Mouse (Mus musculus): ENCODE measurements around the gene Apod. TPM values are rescaled to one million over a fixed set of nuclear protein-coding genes. Genes with fewer than 3 reads are reported as not detected.

Gene Apod
- polyA plus RNA-seq, 1 experiment from 2014 or later, result 41.8 TPM

DNA sequence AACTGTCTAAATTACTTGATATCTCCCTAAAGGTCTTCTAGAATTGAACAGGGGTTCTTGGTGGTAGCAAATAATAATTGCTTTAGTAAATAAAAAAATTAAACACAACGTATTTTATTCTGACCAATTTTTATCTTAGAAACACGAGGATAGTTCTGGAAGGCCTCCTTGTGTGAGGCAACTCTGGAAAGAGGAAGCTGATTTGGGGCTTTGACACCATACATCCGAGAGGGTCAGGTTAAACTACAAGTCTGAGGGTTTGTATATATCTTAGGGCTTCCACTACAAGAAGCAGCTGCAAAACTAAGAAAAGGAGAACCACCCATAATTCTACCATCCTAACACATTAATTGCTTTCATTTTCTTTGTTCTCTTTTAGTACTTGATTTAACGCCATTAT lies 20.8 kb downstream of the Apod start:
- no peak overlapping the region for H3K27ac ChIP-seq
- DNase-seq (ENCODE audit: low spot score), result no peak
- H3K27me3 ChIP-seq (ENCODE audit: insufficient read depth, poor library complexity, severe bottlenecking), result no peaks in the 10 kb centered on the region
- WGBS, result 78% methylated on average over 4 of the region's 4 CpGs
- H3K36me3 ChIP-seq, result no peaks in the 10 kb centered on the region
- no peak overlapping the region for H3K4me3 ChIP-seq
- peaks cover 10% of the 10 kb centered on the region; the same call in 1 of the 2 replicates for H3K4me1 ChIP-seq (replicated peaks)
- H3K9me3 ChIP-seq, result no peaks in the 10 kb centered on the region

DNA sequence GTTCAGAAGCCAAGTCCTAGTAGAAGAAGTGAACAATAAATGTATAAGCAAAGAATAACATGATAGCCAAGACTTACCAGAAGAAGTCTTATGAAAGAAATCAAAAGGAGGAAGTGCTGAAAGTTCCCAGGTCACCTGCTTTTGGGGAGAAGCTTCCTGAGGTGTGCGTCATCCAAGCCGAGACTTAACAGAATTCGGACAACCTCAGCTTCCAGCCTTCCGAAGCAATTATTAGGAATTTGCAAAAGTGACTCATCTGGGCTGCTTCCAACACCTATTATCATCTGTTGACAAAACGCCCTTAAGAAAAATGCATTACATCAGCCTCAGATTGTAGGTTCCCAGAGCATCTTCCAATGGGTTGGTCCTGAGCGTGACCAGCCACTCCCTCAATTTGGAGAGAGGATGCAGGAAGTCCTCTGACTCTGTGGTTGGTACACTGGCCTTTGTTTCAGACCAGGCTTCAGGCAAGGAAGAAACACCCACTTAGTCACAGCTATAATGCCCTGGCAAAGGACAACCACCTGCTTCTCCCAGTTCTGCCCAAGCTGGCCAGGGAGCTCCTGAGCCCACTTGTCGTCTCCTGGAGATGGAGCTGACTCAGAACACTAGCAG lies 23.8 kb downstream of the Apod start:
- Histone ChIP-seq H3K4me1 (replicated peaks) (peaks cover 10% of the 10 kb centered on the region; the same call in 1 of the 2 replicates), H3K36me3 (no peaks in the 10 kb centered on the region), H3K9me3 (no peaks in the 10 kb centered on the region), H3K4me3 (no peak overlapping the region), H3K27me3 (ENCODE audit: insufficient read depth, poor library complexity, severe bottlenecking) (no peaks in the 10 kb centered on the region), H3K27ac (no peak overlapping the region)
- 84% methylated on average over 7 of the region's 7 CpGs for WGBS
- DNase-seq (ENCODE audit: low spot score), result no peak

DNA sequence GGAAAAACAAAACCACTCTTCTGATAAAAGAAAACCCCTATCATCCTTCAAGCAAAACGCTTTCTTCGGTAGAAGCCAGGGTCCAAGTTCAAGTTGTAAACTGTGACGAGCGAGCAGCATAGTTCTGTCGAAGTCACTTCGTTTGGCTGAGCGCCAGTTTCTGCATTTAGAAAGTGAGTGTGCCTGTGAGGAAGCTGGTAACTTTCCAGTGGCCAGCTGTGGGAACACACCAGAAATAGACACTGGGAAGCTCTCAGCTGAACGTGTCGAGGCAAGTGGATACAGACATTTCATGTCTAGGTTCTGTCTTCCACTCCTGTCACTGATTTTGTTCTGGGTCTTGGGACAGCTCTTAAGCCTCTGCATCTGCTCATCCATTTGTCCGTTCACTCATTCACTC lies 24.3 kb downstream of the Apod start:
- Histone ChIP-seq H3K4me3 (no peak overlapping the region), H3K27ac (no peak overlapping the region), H3K4me1 (replicated peaks) (peaks cover 5% of the 10 kb centered on the region; the same call in 1 of the 2 replicates), H3K9me3 (no peaks in the 10 kb centered on the region), H3K36me3 (no peaks in the 10 kb centered on the region), H3K27me3 (ENCODE audit: insufficient read depth, poor library complexity, severe bottlenecking) (no peaks in the 10 kb centered on the region)
- no peak for DNase-seq (ENCODE audit: low spot score)
- whole genome bisulfite sequencing, result 90% methylated on average over 10 of the region's 10 CpGs

- peaks cover under 1% of the 10 kb centered on the region; the same call in 1 of the 2 replicates for H3K4me1 ChIP-seq (replicated peaks)
- DNase-seq (ENCODE audit: low spot score), result no peak
- no peaks in the 10 kb centered on the region for H3K9me3 ChIP-seq
- H3K27me3 ChIP-seq (ENCODE audit: insufficient read depth, poor library complexity, severe bottlenecking), result no peaks in the 10 kb centered on the region
- no peak overlapping the region for H3K4me3 ChIP-seq
- H3K36me3 ChIP-seq, result no peaks in the 10 kb centered on the region
- no peak overlapping the region for H3K27ac ChIP-seq
- 83% methylated on average over 3 of the region's 3 CpGs for WGBS
Measured at GRCm38 (mm10) chr16:31287712-31288111, 26.9 kb downstream of the Apod start.

DNA sequence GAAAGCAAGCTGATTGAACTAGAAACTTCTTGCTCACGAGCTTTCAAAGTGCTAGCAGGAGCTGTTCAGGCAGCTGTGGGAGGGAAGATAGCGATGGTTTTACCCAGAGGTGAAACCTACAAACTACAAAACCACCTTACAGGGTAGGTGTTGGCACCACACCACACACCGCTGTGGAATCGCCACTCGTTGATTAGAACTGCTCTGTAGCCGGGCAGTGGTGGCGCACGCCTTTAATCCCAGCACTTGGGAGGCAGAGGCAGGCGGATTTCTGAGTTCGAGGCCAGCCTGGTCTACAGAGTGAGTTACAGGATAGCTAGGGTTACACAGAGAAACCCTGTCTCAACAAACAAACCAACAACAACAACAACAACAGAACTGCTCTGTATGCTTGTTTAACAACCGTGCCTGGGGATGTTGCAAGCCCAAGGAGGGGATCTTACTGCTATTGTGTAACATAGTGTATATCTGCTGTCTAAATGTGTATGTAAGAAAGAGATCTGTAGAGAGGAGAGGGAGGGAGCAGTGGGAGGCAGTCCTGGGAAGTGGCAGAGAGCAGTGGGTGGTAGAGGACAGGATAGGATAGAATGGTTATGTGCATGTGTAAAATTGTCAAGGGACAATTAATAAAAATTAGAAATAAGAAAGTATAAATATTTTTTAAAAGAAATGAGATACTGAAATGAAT lies 27.7 kb downstream of the Apod start:
- H3K27me3 ChIP-seq (ENCODE audit: insufficient read depth, poor library complexity, severe bottlenecking), result no peaks in the 10 kb centered on the region
- no peak for DNase-seq (ENCODE audit: low spot score)
- no peaks in the 10 kb centered on the region for H3K9me3 ChIP-seq
- no peak overlapping the region for H3K27ac ChIP-seq
- WGBS, result 89% methylated on average over 11 of the region's 11 CpGs
- no peak overlapping the region for H3K4me3 ChIP-seq
- no peaks in the 10 kb centered on the region for H3K36me3 ChIP-seq
- H3K4me1 ChIP-seq (replicated peaks), result no peaks in the 10 kb centered on the region

GRCm38 (mm10) chr16:31281981-31282380 lies 32.6 kb downstream of the Apod start:
- no peaks in the 10 kb centered on the region for H3K36me3 ChIP-seq
- WGBS, result 89% methylated on average over 2 of the region's 2 CpGs
- H3K4me3 ChIP-seq, result no peak overlapping the region
- no peak for DNase-seq (ENCODE audit: low spot score)
- H3K9me3 ChIP-seq, result no peaks in the 10 kb centered on the region
- no peaks in the 10 kb centered on the region for H3K4me1 ChIP-seq (replicated peaks)
- no peaks in the 10 kb centered on the region for H3K27me3 ChIP-seq (ENCODE audit: insufficient read depth, poor library complexity, severe bottlenecking)
- H3K27ac ChIP-seq, result no peak overlapping the region

GRCm38 (mm10) chr16:31280176-31280575 lies 34.4 kb downstream of the Apod start:
- Histone ChIP-seq H3K4me3 (no peak overlapping the region), H3K27me3 (ENCODE audit: insufficient read depth, poor library complexity, severe bottlenecking) (no peaks in the 10 kb centered on the region), H3K27ac (no peak overlapping the region), H3K4me1 (replicated peaks) (no peaks in the 10 kb centered on the region; the same call in 1 of the 2 replicates), H3K9me3 (no peaks in the 10 kb centered on the region), H3K36me3 (no peaks in the 10 kb centered on the region)
- WGBS, result 88% methylated on average over 4 of the region's 4 CpGs
- no peak for DNase-seq (ENCODE audit: low spot score)

DNA sequence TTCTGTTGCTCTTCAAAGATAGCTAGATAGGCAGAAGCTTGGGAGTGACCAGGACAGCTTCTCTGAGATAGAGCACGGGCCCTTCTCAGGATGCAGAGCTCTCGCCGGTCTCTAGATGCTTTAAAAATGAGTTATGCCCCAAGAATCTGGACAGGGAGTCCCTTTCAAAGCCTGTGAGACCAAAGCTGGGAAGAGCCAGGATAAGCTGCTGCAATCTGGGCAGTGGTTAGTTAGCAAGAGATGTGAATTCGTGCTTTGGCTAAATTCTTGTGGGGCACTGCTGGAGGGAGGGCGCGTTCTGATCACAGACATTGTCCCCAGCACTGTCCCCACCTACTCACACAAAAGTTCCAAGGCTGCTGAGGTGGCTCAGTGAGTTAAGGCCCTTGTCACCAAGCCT lies 36.0 kb downstream of the Apod start:
- Histone ChIP-seq H3K27ac (no peak overlapping the region), H3K9me3 (no peaks in the 10 kb centered on the region)
- 78% methylated on average over 6 of the region's 6 CpGs for WGBS

DNA sequence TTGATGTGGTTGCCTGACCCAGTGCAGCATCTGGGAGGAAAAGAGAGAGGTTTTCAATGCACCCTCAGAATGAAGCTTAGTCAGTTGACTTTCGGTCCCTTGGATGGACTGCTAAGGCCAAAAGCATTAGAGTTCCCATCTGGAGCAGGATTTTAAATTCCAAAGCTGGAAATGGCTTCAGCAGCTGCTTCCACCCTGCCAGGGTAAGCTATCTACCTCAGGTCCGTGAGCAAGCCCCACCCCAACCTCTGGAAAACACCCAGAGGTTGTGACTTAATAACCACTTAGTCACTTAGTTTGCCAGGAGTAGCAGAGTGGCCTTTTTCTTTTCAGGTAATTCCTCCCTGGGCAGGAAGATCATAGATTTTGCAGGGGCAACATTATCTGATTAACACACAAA lies 36.5 kb downstream of the Apod start:
- Histone ChIP-seq H3K27ac (no peak overlapping the region), H3K4me1 (replicated peaks) (peaks cover 11% of the 10 kb centered on the region), H3K9me3 (no peaks in the 10 kb centered on the region), H3K36me3 (no peaks in the 10 kb centered on the region), H3K27me3 (ENCODE audit: insufficient read depth, poor library complexity, severe bottlenecking) (no peaks in the 10 kb centered on the region), H3K4me3 (no peak overlapping the region)
- WGBS, result 76% methylated on average over 2 of the region's 2 CpGs
- no peak for DNase-seq (ENCODE audit: low spot score)

More for the DNA sequence above, 36.0 kb downstream of the Apod start:
- no peak overlapping the region for H3K4me3 ChIP-seq
- DNase-seq (ENCODE audit: low spot score), result no peak
- no peaks in the 10 kb centered on the region for H3K27me3 ChIP-seq (ENCODE audit: insufficient read depth, poor library complexity, severe bottlenecking)
- peaks cover 6% of the 10 kb centered on the region for H3K4me1 ChIP-seq (replicated peaks)
- H3K36me3 ChIP-seq, result no peaks in the 10 kb centered on the region

GRCm38 (mm10) chr16:31276962-31277361 lies 37.6 kb downstream of the Apod start:
- no peaks in the 10 kb centered on the region for H3K9me3 ChIP-seq
- no peak overlapping the region; the same call in 1 of the 2 replicates for H3K27ac ChIP-seq

DNA sequence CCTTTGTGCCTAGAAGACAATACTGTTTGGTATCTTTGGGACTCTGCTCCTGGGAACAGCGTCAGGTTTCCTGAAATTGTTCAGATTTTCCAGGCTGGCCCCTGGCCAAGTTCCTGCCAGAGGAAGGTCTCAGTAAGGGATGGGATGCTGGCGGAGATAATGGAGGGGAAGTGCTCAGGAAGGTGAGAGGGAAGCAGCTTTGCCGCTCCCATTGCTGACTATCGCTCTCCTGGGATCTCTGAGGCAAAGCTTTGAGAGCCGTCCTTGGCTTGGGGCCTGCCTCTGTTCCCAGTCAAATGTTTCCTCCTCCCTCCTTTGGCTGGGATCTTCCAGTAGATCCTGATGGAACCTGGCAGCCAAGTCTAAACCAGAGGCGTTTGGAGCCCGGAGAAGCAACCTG lies 38.1 kb downstream of the Apod start:
- no peak for DNase-seq (ENCODE audit: low spot score)
- H3K4me3 ChIP-seq, result no peak overlapping the region
- no peak overlapping the region for H3K27ac ChIP-seq
- no peaks in the 10 kb centered on the region for H3K27me3 ChIP-seq (ENCODE audit: insufficient read depth, poor library complexity, severe bottlenecking)
- H3K36me3 ChIP-seq, result peaks cover 10% of the 10 kb centered on the region
- H3K9me3 ChIP-seq, result no peaks in the 10 kb centered on the region
- peaks cover 22% of the 10 kb centered on the region for H3K4me1 ChIP-seq (replicated peaks)
- WGBS, result 74% methylated on average over 7 of the region's 7 CpGs

More at GRCm38 (mm10) chr16:31276962-31277361, 37.6 kb downstream of the Apod start:
- peaks cover 22% of the 10 kb centered on the region for H3K4me1 ChIP-seq (replicated peaks)
- H3K27me3 ChIP-seq (ENCODE audit: insufficient read depth, poor library complexity, severe bottlenecking), result no peaks in the 10 kb centered on the region
- 89% methylated on average over 7 of the region's 7 CpGs for WGBS
- no peak for DNase-seq (ENCODE audit: low spot score)
- H3K4me3 ChIP-seq, result no peak overlapping the region
- H3K36me3 ChIP-seq, result peaks cover 6% of the 10 kb centered on the region; the same call in 1 of the 2 replicates

DNA sequence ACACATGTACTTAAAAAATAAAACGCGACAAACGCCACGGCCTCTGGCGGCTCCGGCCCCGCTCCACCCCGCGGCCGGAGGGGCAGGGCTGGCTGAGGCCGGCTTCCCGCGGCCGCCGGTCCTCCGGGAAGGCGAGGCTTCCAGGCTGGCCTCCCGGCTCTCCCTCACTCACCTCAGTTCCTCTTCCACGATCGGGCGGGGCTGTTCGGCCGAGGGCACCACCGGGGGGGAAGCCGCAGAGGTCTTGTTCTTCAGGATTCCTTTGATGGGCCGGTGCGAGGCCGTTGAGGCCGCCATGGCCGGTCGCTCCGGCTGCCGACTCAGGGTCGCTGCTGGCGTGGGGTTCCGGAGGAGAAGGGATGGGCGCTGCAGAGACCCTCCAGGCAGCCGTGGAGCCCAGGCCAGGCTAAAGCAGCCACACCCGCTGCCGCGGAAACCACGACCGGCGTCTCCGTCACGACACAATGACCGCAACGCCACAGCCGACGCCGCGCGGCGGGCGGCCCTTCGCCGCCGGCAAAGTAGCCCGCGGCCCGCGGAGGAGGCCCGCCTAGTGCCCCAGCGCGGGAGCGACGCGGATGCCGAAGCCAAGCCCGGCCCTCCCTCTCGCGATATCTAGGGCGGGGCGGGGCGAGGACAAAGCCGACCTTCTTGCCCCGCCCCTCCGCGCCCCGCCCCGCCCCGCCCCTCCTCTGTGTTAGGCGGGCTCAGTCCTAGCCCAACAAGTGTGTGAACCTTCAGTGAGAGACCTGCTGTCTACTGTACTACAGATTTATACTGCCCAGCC lies 39.7 kb downstream of the Apod start, which contains the start of gene Ppp1r2:
Ppp1r2 (minus strand) TSS at position 604 of the 787 bp plus-strand sequence.
- Histone ChIP-seq H3K27me3 (ENCODE audit: insufficient read depth, poor library complexity, severe bottlenecking) (no peaks in the 10 kb centered on the region), H3K4me3 (peak within 1 kb of the TSS; percentile 92), H3K4me1 (replicated peaks) (peaks cover 22% of the 10 kb centered on the region), H3K27ac (peak within 1 kb of the TSS; percentile 97), H3K36me3 (peaks cover 24% of the 10 kb centered on the region), H3K9me3 (no peaks in the 10 kb centered on the region)
- WGBS, result under 1% methylated on average over 83 of the region's 83 CpGs
- DNase-seq (ENCODE audit: low spot score), result peak; percentile 94

DNA sequence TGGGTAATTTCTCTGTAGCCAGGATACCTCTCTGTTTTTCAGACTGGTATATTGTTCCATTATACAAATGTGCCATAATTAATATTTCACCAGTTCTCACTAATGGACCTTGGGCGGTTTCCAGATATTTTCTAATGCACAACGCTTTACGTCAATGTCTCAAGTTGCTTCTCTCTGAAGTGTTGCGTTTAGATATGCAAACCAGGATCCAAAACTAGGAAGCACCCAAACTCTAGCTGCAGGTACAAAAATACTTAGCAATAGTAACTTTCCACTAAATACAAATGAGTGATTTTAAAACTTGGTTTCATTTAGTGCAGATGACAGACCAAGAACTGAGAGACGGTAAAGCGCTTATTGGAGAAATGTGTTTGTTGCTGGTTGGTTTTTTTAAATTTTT lies 40.5 kb downstream of the Apod start:
- no peaks in the 10 kb centered on the region for H3K9me3 ChIP-seq
- peak overlapping the region; percentile 92 for H3K4me3 ChIP-seq
- H3K36me3 ChIP-seq, result peaks cover 24% of the 10 kb centered on the region
- H3K27me3 ChIP-seq (ENCODE audit: insufficient read depth, poor library complexity, severe bottlenecking), result no peaks in the 10 kb centered on the region
- peak overlapping the region; percentile 97 for H3K27ac ChIP-seq
- no peak for DNase-seq (ENCODE audit: low spot score)
- peaks cover 22% of the 10 kb centered on the region for H3K4me1 ChIP-seq (replicated peaks)
- WGBS, result 15% methylated on average over 6 of the region's 6 CpGs

Measured in hindbrain, embryonic 10.5 days (tissue).